Mouse (Mus musculus): ENCODE measurements around the gene Wdr1. TPM values are rescaled to one million over a fixed set of nuclear protein-coding genes. Genes with fewer than 3 reads are reported as not detected.

Gene Wdr1
- polyA plus RNA-seq, 1 experiment from 2014 or later: 274 TPM

GRCm38 (mm10) chr5:38564831-38565230, 1.8 kb upstream of the Wdr1 start:
- Histone ChIP-seq H3K4me3 (ENCODE audit: low read length) (no peak overlapping the region), H3K27me3 (replicated peaks; ENCODE audit: control insufficient read depth, insufficient read depth, low read length) (no peaks in the 10 kb centered on the region), H3K36me3 (ENCODE audit: control insufficient read depth, insufficient read depth, low read length) (no peaks in the 10 kb centered on the region), H3K27ac (ENCODE audit: low read length) (no peak overlapping the region), H3K9me3 (ENCODE audit: control insufficient read depth, low read length) (no peaks in the 10 kb centered on the region), H3K9ac (ENCODE audit: low read depth, low read length) (no peak overlapping the region), H3K4me2 (ENCODE audit: low read depth, low read length) (no peak overlapping the region), H3K4me1 (ENCODE audit: control insufficient read depth, insufficient read depth, low read length) (peaks cover 11% of the 10 kb centered on the region)
- no peak for ATAC-seq
- 77% methylated on average over 6 of the region's 6 CpGs for WGBS

- no peaks in the 10 kb centered on the region for H3K27me3 ChIP-seq (replicated peaks; ENCODE audit: control insufficient read depth, insufficient read depth, low read length)
- H3K9me3 ChIP-seq (ENCODE audit: control insufficient read depth, low read length): no peaks in the 10 kb centered on the region
- peak overlapping the region; percentile 81 for H3K4me3 ChIP-seq (ENCODE audit: low read length)
- peaks cover 9% of the 10 kb centered on the region; the same call in 1 of the 2 replicates for H3K36me3 ChIP-seq (ENCODE audit: control insufficient read depth, insufficient read depth, low read length)
- H3K4me1 ChIP-seq (ENCODE audit: control insufficient read depth, insufficient read depth, low read length): peaks cover 34% of the 10 kb centered on the region
- H3K9ac ChIP-seq (ENCODE audit: low read depth, low read length): peak overlapping the region; percentile 93
- H3K27ac ChIP-seq (ENCODE audit: low read length): peak overlapping the region; percentile 97
- WGBS: under 1% methylated on average over 58 of the region's 79 CpGs
- peak; percentile 97 for ATAC-seq
- peak overlapping the region; percentile 69 for H3K4me2 ChIP-seq (ENCODE audit: low read depth, low read length)
These were observed 1.5 kb downstream of the Wdr1 start for GRCm38 (mm10) chr5:38561426-38562024.

- Histone ChIP-seq H3K9ac (ENCODE audit: low read depth, low read length) (peak overlapping the region; percentile 93), H3K36me3 (ENCODE audit: control insufficient read depth, insufficient read depth, low read length) (peaks cover 9% of the 10 kb centered on the region; the same call in 1 of the 2 replicates), H3K4me1 (ENCODE audit: control insufficient read depth, insufficient read depth, low read length) (peaks cover 38% of the 10 kb centered on the region), H3K27ac (ENCODE audit: low read length) (peak overlapping the region; percentile 95), H3K9me3 (ENCODE audit: control insufficient read depth, low read length) (no peaks in the 10 kb centered on the region), H3K4me2 (ENCODE audit: low read depth, low read length) (peak overlapping the region; percentile 69), H3K4me3 (ENCODE audit: low read length) (peak overlapping the region; percentile 81), H3K27me3 (replicated peaks; ENCODE audit: control insufficient read depth, insufficient read depth, low read length) (no peaks in the 10 kb centered on the region)
- ATAC-seq: peak; percentile 56
- under 1% methylated on average over 32 of the region's 41 CpGs for WGBS
These were observed 2.2 kb downstream of the Wdr1 start for GRCm38 (mm10) chr5:38560586-38561425.

GRCm38 (mm10) chr5:38558831-38559230, 4.2 kb downstream of the Wdr1 start:
- ATAC-seq: no peak
- H3K9ac ChIP-seq (ENCODE audit: low read depth, low read length): no peak overlapping the region
- H3K27ac ChIP-seq (ENCODE audit: low read length): no peak overlapping the region
- H3K9me3 ChIP-seq (ENCODE audit: control insufficient read depth, low read length): no peaks in the 10 kb centered on the region
- no peak overlapping the region for H3K4me3 ChIP-seq (ENCODE audit: low read length)
- 87% methylated on average over 5 of the region's 5 CpGs for WGBS
- H3K4me2 ChIP-seq (ENCODE audit: low read depth, low read length): no peak overlapping the region
- no peaks in the 10 kb centered on the region for H3K27me3 ChIP-seq (replicated peaks; ENCODE audit: control insufficient read depth, insufficient read depth, low read length)
- H3K4me1 ChIP-seq (ENCODE audit: control insufficient read depth, insufficient read depth, low read length): peaks cover 48% of the 10 kb centered on the region
- H3K36me3 ChIP-seq (ENCODE audit: control insufficient read depth, insufficient read depth, low read length): peaks cover 11% of the 10 kb centered on the region; the same call in 1 of the 2 replicates

- no peak overlapping the region for H3K4me3 ChIP-seq (ENCODE audit: low read length)
- H3K27ac ChIP-seq (ENCODE audit: low read length): no peak overlapping the region
- H3K4me2 ChIP-seq (ENCODE audit: low read depth, low read length): no peak overlapping the region
- H3K36me3 ChIP-seq (ENCODE audit: control insufficient read depth, insufficient read depth, low read length): peaks cover 11% of the 10 kb centered on the region; the same call in 1 of the 2 replicates
- no peak for ATAC-seq
- peaks cover 50% of the 10 kb centered on the region for H3K4me1 ChIP-seq (ENCODE audit: control insufficient read depth, insufficient read depth, low read length)
- WGBS: 96% methylated on average over 4 of the region's 4 CpGs
- H3K27me3 ChIP-seq (replicated peaks; ENCODE audit: control insufficient read depth, insufficient read depth, low read length): no peaks in the 10 kb centered on the region
- H3K9ac ChIP-seq (ENCODE audit: low read depth, low read length): no peak overlapping the region
- H3K9me3 ChIP-seq (ENCODE audit: control insufficient read depth, low read length): no peaks in the 10 kb centered on the region
These were observed 5.2 kb downstream of the Wdr1 start for GRCm38 (mm10) chr5:38557811-38558210.

- no peak overlapping the region for H3K27ac ChIP-seq (ENCODE audit: low read length)
- H3K27me3 ChIP-seq (replicated peaks; ENCODE audit: control insufficient read depth, insufficient read depth, low read length): no peaks in the 10 kb centered on the region
- peaks cover 48% of the 10 kb centered on the region for H3K4me1 ChIP-seq (ENCODE audit: control insufficient read depth, insufficient read depth, low read length)
- H3K36me3 ChIP-seq (ENCODE audit: control insufficient read depth, insufficient read depth, low read length): peaks cover 11% of the 10 kb centered on the region; the same call in 1 of the 2 replicates
- H3K4me3 ChIP-seq (ENCODE audit: low read length): no peak overlapping the region
- no peaks in the 10 kb centered on the region for H3K9me3 ChIP-seq (ENCODE audit: control insufficient read depth, low read length)
- 64% methylated on average over 3 of the region's 3 CpGs for WGBS
- no peak for ATAC-seq
- H3K4me2 ChIP-seq (ENCODE audit: low read depth, low read length): no peak overlapping the region
- no peak overlapping the region for H3K9ac ChIP-seq (ENCODE audit: low read depth, low read length)
These were observed 6.6 kb downstream of the Wdr1 start for GRCm38 (mm10) chr5:38556406-38556805.

GRCm38 (mm10) chr5:38553953-38554352, 9.1 kb downstream of the Wdr1 start:
- H3K27me3 ChIP-seq (replicated peaks; ENCODE audit: control insufficient read depth, insufficient read depth, low read length): no peaks in the 10 kb centered on the region
- H3K4me3 ChIP-seq (ENCODE audit: low read length): no peak overlapping the region
- peaks cover 11% of the 10 kb centered on the region; the same call in 1 of the 2 replicates for H3K36me3 ChIP-seq (ENCODE audit: control insufficient read depth, insufficient read depth, low read length)
- H3K27ac ChIP-seq (ENCODE audit: low read length): no peak overlapping the region; the same call in 1 of the 2 replicates
- H3K4me1 ChIP-seq (ENCODE audit: control insufficient read depth, insufficient read depth, low read length): peaks cover 52% of the 10 kb centered on the region
- no peak for ATAC-seq
- 0 out of 2 replicates have a peak overlapping the region, but pooled peaks have one; percentile 12 for H3K9ac ChIP-seq (ENCODE audit: low read depth, low read length)
- H3K9me3 ChIP-seq (ENCODE audit: control insufficient read depth, low read length): no peaks in the 10 kb centered on the region
- WGBS: 48% methylated on average over 3 of the region's 3 CpGs
- no peak overlapping the region for H3K4me2 ChIP-seq (ENCODE audit: low read depth, low read length)

GRCm38 (mm10) chr5:38553491-38553890, 9.5 kb downstream of the Wdr1 start:
- H3K4me2 ChIP-seq (ENCODE audit: low read depth, low read length): no peak overlapping the region
- H3K27me3 ChIP-seq (replicated peaks; ENCODE audit: control insufficient read depth, insufficient read depth, low read length): no peaks in the 10 kb centered on the region
- no peak overlapping the region for H3K4me3 ChIP-seq (ENCODE audit: low read length)
- ATAC-seq: no peak
- no peaks in the 10 kb centered on the region for H3K9me3 ChIP-seq (ENCODE audit: control insufficient read depth, low read length)
- no peak overlapping the region; the same call in 1 of the 2 replicates for H3K27ac ChIP-seq (ENCODE audit: low read length)
- H3K4me1 ChIP-seq (ENCODE audit: control insufficient read depth, insufficient read depth, low read length): peaks cover 47% of the 10 kb centered on the region
- peaks cover 7% of the 10 kb centered on the region; the same call in 1 of the 2 replicates for H3K36me3 ChIP-seq (ENCODE audit: control insufficient read depth, insufficient read depth, low read length)
- 93% methylated on average over 4 of the region's 4 CpGs for WGBS
- H3K9ac ChIP-seq (ENCODE audit: low read depth, low read length): no peak overlapping the region

- H3K9me3 ChIP-seq (ENCODE audit: control insufficient read depth, low read length): no peaks in the 10 kb centered on the region
- peaks cover 45% of the 10 kb centered on the region for H3K4me1 ChIP-seq (ENCODE audit: control insufficient read depth, insufficient read depth, low read length)
- no peak overlapping the region for H3K27ac ChIP-seq (ENCODE audit: low read length)
- no peak overlapping the region for H3K4me2 ChIP-seq (ENCODE audit: low read depth, low read length)
- 54% methylated on average over 3 of the region's 3 CpGs for WGBS
- no peak overlapping the region for H3K9ac ChIP-seq (ENCODE audit: low read depth, low read length)
- no peaks in the 10 kb centered on the region for H3K27me3 ChIP-seq (replicated peaks; ENCODE audit: control insufficient read depth, insufficient read depth, low read length)
- ATAC-seq: no peak
- peaks cover 11% of the 10 kb centered on the region for H3K36me3 ChIP-seq (ENCODE audit: control insufficient read depth, insufficient read depth, low read length)
- H3K4me3 ChIP-seq (ENCODE audit: low read length): no peak overlapping the region
These were observed 10.4 kb downstream of the Wdr1 start for GRCm38 (mm10) chr5:38552615-38553014.

Data from intestine, embryonic 16.5 days (tissue).